Mouse (Mus musculus) cerebellum, postnatal 10 days (tissue): Measurements from ENCODE around the gene Notum.
"Not testable (repeated sequence)": the region's sequence is repeated elsewhere in the genome, so short reads cannot be mapped to it uniquely, and the experiment has no call there.

Source experiments
- DNase-seq, 2 experiments: peaks; one replicate each; pipeline ENCODE4 v3.0.0; 2021; ENCODE audit warnings: mixed read lengths in 2 of 2

Notum gene

DNA sequence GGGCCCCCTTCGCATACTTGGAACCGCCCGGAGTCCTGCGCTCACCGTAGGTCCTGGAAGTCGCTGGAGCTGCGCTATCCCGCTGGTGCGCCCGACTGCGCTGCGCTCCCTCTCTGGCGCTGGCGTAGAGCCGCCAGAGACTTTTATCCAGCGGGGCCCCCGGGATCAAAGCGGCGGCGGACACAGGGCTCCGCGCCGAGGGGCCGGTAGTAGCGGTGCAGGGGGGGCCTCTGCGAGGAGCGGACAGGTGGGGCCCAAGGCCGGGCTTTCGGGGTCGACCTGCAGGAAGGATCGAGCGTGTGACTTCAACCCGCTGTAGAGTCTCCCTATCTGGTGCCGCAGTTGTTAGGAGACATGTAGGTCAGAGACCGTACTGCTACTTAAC is at the start of gene Notum:
Gene Notum, minus strand, starts transcription at position 100 of the 385 bp plus-strand sequence.
- DNase-seq: no peak

- DNase-seq: no peak
Observed at GRCm38 (mm10) chr11:120710672-120711071, 49.7 kb upstream of the Notum start.

GRCm38 (mm10) chr11:120709551-120709950 is 48.6 kb upstream of the Notum start:
- DNase-seq: no peak

GRCm38 (mm10) chr11:120707969-120708368 is 47.0 kb upstream of the Notum start:
- no peak for DNase-seq

DNA sequence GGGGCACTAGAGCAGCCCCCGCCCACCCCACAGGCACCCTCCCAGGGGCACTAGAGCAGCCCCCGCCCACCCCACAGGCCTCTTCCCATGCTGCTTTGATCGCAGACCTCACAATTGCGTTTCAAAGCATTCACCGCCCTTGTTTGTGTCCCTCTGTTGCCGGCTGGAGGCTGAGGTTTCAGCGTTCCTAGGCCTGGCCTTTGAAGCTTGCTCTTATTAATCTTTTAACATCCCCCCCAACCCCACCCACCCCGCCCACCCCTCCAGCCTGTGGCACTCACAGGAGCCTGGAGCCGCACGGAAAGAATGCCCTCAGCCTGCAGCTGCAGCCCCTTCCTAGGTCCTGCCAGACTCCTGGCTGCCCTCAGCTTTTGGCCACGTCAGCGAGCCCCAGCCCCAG is 46.2 kb upstream of the Notum start:
- DNase-seq: no peak

DNA sequence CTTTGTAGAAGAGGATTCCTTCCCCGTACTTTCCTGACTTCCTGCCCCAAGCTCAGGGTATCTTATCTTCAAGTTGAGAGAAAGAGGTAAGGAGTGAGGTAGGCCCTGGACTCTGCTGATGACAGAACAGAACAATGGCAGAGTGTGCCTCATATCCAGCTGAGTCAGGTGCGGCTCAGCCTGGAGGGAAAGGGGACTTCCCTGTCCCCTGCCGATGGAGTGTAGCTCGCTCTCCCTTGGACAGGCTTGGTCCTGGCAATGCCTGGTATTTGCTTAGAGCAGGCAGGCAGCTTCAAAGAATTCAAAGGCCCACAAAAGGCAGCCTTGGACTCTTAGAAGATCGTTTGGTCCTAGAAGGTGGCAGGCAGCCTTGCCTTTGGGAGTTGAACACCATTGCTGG is 45.1 kb upstream of the Notum start:
- no peak for DNase-seq

- DNase-seq: no peak
Observed at GRCm38 (mm10) chr11:120704486-120705325, 43.7 kb upstream of the Notum start.

DNA sequence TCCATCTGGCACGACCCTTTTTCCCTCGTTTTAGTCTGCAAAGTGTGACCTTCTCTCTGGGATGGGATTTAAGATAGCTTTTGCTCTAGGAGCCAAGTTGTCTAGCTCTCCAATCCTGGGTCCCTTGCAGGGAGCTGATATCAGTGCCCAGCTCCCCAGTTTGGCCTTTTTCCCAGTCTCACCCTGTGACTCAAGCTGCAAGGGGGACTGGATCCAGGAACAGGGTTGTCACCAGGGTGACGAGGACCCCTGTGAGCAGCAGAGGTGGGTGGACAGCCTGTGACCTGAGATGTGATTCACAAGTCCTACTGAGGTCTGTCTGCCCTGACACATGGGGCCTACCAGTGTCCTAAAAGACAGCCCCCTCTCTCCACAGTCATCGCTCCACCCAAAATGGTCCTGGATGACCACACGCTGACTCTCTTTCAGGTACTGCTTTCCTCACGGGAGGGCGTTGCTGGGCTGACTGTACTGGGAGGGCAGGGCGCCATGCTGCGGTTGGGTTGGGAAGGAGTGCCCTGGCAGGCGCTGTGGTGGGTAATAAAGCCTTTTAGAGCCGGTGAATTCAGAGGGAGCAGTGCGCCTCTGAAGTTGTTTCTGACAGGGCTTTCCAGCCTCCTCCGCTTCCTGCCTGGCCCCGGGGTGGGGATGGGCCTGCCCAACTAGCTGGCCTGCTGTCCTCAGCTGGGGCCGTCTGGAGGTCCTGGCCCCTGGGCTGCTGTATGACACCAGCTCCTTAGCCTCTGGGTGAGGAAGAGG is 42.9 kb upstream of the Notum start:
- DNase-seq: peak in 1 of 2 experiments; percentile 43

DNA sequence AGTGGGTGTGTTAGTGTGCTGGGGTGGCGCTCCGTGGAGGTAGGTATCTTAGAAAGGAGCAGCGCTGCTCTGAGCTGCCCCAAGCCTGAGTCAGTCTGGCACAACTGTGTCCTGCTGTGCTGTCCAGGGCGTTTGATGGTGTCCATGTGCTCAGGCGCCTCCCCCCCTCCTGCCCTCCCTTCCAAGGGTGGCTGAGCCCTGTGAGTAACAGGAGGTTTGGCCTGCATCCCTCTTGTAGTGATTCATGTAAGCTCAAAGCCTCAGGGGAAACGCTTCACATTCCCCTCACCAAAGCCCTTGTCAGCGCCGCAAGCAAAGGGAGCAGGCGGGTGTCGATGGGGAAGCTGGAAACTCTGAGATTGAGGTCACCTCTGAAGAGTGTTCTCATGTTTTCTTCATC is 36.8 kb upstream of the Notum start:
- DNase-seq: no peak

GRCm38 (mm10) chr11:120696568-120696967 is 35.6 kb upstream of the Notum start:
- no peak for DNase-seq

DNA sequence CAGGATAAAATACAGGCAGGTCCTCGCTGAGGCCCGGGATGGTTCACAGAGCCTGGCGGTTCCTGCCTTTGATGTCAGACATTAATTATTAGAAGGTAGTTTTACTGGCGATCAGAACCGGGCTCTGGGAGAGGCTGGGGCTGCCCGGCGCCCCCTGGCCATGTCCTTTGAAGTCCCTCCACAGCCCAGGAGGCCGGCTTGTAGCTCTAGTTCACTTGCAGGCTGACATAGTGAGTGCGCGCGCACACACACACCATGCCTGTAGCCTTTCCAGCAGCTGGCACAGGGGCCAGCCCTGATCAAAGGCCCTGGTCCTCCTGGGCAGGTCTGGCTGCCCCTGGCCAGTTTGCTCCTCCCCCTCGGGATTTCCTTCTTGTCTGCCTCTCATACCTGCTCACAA is 34.7 kb upstream of the Notum start:
- no peak for DNase-seq

- DNase-seq: peak; percentile 51 to 66
Observed at GRCm38 (mm10) chr11:120695184-120695583, 34.2 kb upstream of the Notum start.

DNA sequence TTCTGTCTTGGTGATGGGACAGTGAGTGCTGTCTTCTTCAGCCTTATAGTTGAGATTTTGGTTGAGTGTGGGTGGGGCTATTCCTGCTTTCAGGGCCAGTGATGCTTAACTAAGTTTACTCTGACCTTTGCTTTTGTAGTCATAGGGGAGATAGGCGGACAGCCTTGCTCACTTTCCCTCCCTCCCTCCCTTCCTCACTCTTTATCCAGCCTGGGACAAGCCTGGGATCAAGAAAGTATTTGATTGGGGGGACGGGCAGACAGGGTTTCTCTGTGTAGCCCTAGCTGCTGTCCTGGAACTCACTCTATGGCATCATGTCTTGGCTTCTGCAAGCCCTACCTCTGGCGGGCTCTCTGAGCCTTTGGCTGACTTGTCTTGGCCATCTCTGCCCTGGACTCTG is 32.5 kb upstream of the Notum start:
- DNase-seq: no peak

- DNase-seq: peak in 1 of 2 experiments; percentile 49
Observed at GRCm38 (mm10) chr11:120692471-120693011, 31.6 kb upstream of the Notum start.

- no peak for DNase-seq
Observed at GRCm38 (mm10) chr11:120689365-120689764, 28.4 kb upstream of the Notum start.

- no peak for DNase-seq
Observed at GRCm38 (mm10) chr11:120686650-120687272, 25.8 kb upstream of the Notum start.

DNA sequence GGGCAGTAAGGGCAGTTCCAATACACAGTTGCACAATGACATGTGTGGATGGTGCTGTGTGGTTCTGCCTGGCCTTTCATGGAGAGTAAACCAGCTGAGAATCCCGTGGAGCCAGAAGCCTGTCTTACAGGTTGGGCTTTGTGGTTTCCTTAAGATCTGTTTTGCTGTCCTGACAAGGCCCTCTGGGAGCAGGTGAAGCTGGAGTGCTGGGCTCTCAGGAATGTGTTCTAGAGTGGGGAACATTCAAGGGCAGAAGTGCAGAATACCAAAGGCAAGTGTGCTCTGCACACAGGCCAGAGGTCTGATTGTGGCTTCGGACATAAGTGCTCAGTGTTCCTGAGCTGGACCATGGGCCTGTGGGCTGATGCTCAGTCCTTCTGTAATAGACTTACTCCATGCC is 23.7 kb upstream of the Notum start:
- DNase-seq: no peak

GRCm38 (mm10) chr11:120684086-120684485 is 23.1 kb upstream of the Notum start:
- no peak for DNase-seq

- no peak for DNase-seq
Observed at GRCm38 (mm10) chr11:120683536-120683935, 22.6 kb upstream of the Notum start.

- no peak for DNase-seq
Observed at GRCm38 (mm10) chr11:120682683-120683082, 21.7 kb upstream of the Notum start.

DNA sequence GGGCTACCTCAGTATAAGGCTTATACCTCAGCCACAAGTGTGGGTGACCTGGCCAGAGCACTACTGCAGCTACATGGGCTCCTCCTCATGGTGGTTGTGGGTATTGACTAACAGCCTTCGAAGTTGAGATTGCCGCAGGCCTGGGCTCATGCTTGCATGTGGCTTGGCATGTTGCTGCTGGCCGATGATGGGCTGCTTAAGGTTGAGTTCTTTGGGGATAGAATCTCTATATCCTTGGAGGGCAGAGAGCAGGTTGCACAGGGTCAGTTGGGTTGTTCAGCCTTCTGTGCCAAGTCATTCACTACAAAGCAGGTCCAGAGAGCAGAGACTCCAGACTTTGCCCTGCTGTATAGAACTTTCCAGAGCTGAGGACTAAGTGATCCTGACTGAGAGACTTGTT is 18.9 kb upstream of the Notum start:
- DNase-seq: peak; percentile 33 to 42

DNA sequence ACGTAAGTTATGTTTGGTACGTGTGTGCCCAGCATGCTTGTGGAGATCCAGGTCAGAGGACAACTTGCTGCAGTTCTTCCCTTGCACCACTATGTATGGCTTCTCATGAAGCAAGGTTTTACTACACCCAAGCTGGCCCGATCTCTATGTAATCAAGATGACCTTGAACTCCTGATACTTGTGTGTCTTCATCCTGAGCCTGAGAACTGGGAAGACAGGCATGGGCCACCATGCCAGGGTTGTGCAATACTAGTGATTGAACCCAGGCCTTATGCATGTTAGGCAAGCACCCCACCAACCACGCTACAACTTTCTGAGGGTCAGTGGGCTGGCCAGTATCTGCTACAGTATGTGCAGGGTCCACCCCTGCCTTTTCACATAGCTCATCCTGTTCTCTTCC is 16.0 kb upstream of the Notum start:
- no peak for DNase-seq

DNA sequence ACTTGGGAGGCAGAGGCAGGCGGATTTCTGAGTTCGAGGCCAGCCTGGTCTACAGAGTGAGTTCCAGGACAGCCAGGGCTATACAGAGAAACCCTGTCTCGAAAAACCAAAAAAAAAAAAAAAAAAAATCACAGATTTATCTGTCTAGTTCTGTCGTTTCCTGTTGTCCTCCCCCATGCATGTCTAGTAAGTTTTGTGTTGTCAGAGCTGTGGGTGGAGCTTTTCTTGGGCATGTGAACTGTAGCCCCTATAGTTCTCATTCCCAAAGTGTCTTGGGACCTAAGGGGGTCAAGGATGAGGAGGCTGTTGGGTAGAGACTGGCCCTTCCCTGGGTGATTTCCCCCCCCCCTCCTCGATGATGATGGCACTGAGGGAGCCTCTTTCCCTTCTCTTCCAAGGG is 14.9 kb upstream of the Notum start:
- DNase-seq: not testable (repeated sequence)
